Mouse (Mus musculus): Measurements from ENCODE around the gene Fxyd7.

Gene Fxyd7

DNA sequence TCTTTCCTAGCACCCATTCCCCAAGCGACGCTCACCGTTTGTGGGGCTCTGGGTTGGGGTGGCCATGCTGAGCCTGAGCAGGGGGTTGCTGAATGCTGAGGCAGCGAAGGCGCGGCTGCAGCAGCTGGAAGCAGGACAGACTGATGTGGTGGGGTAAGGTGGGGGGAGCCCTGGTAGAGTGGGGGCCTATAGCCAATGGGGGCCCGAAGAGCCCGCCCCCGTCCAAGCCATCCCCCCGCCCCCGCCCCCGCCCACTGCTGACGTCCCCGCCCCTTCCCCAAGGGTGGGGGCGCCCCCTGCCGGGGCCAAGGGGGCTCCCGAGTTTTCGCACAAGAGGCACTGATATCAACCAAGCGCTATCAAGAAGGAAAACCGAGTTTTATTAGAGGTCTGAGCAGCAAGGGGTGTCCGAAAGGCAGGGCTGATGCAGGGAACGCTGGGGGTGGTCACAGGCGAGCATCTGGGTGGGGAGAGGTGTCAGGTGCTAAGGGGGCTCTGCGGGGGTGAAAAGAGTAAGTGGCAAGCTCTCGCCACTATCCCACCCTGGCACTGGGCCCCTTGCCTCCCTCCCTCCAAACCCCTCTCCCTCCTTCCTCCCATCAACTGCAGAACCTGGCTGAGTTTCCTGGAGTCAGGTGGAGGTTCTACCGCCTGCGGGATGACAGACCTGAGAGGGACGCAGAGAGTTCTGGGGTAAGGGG lies at the start of gene Fxyd7:
Fxyd7 (minus strand) TSS at position 147 of the 701 bp plus-strand sequence.
- peak; percentile 76 for DNase-seq

DNA sequence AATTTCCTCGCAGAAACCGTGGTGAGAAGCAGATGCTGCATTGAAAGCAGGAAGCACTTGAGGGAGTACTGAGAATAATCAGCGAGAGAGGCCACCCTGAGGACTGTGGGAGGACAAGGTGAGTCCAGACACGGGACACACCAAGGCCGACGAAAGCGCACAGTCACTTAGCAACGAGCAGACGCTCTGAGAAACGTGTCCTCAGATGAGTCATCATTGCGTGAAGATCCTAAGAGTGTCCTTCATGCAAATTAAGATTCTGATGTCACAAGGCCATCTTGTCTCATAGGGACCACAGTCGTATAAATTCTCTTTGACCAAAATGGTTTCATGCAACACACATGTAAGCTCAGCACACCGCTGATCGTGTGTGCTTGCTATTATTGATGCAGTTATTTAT lies 49.5 kb upstream of the Fxyd7 start:
- DNase-seq: no peak

- DNase-seq: no peak
Measured at GRCm38 (mm10) chr7:31099612-31099982, 48.3 kb upstream of the Fxyd7 start.

- no peak for DNase-seq
Measured at GRCm38 (mm10) chr7:31098697-31099611, 47.7 kb upstream of the Fxyd7 start.

DNA sequence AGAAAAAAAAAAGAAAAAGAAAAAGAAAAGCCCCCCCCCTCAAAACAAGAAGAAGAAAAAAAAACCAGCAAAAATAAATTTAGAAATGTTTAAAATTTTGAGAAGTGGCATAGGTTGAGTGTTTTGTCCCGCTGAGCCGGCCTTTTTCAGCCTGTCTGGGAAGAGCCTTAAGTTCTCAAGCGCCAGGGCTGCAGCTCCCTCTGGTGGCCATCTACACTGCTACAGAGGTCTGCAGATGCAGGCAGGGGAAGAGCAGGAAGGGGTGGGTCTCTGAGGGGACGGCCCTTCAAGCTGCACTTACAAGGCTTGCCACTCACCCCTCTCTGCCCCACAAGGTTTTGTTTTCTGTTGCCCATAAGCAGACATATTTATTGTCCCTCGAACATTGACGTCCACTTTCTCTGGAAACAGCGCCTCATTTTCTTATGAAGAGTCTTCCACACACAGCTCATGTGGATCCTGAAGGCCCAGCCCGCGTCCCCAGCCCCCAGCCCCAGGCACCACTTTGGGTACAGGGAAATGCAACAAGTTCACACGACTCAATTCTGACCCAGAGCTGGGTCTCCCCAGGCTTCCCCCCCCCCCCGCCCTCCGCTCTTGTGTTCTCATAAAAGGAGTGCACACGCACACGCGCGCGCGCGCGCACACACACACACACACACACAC lies 46.4 kb upstream of the Fxyd7 start:
- DNase-seq: peak; percentile 86

DNA sequence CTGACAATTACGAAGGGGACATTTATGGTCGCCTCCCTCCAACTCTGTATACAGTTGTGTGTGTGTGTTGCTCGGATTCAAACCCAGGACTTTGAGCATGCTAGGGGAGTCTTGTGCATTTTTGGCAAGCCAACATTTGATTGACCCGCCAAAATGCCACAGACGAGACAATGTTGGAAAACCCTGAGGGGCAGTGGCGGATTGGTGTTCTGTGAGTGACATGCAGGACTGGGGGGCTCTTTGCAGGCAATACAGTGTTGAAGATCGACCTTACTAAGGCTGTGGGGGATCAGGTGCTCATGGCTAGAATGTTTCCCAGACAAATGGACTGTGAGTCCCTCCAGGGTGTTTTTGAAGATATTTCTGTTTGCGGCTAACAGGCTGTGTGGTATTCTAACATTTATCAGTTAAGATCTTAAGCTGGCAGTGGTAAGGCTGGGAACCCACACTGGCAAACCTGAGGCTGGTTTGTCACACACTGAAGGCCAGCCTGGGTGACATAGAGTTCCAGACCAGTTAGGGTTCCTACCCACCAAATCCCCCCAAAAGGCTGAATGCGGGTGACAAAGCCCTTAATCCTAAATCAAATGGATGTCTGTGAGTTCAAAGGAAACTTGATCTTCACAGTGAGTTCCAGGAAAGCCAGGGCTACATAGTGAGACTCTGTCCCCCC lies 45.8 kb upstream of the Fxyd7 start:
- no peak for DNase-seq

DNA sequence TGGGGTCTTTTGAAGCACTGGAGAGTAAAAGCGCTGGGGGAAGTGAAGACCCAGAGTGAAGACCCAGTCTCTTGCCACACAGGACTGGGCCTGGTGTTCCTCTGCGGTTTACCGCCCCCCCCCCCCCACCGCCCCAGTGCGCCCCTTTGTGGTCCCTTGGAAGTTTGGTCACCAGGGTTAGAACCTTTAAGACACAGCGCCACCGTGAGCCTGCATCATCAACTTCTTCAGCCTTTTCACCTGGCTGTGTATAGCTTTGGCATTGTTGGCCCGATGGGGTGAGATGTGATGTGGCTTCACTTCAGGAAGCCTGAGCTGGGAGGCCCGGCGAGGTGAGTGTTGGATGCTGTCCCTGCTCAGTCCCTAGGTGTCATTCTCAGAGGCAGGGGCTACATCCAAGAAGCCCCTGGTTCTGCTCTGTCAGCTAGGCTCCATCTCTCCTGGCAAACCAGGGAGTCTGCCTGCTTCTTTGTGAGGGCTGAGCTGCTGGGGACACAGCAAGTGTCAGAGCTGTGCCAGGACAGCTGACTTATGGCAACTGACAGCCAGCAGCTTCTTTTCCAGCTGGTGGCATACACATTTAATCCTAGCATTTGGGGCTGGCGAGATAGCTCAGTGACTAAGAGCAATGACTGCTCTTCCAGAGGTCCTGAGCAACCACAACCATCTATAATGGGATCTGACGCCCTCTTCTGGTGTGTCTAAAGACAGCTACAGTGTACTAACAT lies 43.7 kb upstream of the Fxyd7 start:
- DNase-seq: no peak

DNA sequence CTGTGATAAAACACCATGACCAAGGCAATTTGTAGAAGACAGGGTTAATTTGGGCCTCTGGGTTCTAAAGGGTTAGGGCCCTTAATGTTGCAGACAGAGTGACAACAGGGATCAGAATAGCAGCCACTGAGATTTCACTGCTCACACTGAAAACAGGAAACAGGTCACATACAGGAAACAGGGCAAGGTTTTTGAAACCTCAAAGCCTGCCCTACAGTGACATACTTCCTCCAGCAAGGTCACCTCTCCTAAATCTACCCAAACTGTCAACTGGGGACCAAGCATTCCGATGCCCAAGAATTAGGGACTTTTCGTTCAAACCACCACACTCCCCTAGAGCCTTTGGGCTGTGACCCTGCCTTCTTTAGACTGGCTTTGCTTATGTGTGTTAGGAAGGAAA lies 38.5 kb upstream of the Fxyd7 start:
- no peak for DNase-seq

DNA sequence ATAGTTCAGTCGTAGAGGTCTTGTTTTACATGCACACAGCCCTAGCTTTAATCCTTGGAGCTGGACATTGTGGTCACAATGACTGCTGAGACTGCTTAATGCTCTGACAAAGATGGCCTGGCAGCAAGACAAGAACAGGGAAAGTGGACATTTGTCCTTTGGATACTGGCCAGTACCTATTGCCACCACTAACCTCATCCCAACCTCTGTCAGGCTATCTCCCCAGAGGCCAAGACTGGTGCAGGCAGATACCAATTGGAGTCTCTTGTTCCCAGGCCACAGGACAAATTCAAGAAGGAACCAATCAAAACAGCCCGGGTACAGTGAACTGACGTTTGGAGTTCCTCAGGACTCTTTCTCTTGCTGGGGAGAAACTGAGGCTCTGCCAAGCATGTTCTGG lies 36.9 kb upstream of the Fxyd7 start:
- no peak for DNase-seq

GRCm38 (mm10) chr7:31087262-31087661 lies 36.0 kb upstream of the Fxyd7 start:
- DNase-seq: no peak

DNA sequence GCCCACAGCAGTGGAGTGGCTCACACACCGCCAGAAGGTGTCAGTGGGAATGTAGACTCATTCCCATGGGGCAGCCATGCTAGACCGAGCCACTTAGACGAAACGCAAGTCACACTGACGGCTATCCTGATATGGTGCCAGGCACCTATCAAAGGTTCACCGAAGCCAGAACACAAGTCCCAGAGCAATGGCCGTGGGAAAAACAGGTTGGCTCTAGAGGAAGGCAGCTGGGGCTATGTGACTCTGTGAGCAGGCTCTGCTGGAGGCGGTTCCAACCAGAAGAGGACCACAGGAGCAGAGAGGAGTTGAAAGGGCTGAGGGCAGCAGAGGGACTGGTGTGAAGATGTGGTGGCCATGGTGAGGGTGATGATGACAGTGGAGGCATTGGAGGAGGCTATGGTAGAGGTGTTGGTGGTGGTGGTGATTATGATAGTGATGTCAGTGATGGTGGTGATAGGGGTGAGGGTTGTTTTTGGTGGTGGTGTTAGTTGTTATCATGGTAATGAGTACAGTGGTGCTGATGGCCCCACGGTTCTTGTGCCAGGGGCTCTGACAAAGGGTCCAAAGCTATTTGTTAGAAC lies 35.0 kb upstream of the Fxyd7 start:
- no peak for DNase-seq

DNA sequence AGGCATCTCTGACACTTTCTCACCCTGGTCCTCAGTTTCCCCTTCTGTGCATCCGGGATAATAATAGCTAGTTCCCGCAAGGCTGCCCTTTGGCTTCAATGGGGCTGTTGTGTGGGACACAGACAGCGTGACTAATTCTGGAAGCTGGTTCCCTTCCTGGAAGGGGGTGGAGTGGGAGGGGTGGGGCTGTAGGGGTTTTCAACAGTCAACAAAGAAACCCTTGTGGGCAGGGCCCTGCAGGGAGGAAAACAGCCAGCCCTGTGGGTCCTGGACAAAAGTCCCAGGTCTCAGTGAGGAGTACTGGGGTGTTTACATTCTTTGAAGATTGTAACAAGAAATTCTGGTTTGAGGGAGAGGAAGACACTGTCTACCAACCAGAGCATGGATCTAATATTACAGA lies 33.9 kb upstream of the Fxyd7 start:
- no peak for DNase-seq

GRCm38 (mm10) chr7:31084140-31084539 lies 32.9 kb upstream of the Fxyd7 start:
- DNase-seq: no peak

DNA sequence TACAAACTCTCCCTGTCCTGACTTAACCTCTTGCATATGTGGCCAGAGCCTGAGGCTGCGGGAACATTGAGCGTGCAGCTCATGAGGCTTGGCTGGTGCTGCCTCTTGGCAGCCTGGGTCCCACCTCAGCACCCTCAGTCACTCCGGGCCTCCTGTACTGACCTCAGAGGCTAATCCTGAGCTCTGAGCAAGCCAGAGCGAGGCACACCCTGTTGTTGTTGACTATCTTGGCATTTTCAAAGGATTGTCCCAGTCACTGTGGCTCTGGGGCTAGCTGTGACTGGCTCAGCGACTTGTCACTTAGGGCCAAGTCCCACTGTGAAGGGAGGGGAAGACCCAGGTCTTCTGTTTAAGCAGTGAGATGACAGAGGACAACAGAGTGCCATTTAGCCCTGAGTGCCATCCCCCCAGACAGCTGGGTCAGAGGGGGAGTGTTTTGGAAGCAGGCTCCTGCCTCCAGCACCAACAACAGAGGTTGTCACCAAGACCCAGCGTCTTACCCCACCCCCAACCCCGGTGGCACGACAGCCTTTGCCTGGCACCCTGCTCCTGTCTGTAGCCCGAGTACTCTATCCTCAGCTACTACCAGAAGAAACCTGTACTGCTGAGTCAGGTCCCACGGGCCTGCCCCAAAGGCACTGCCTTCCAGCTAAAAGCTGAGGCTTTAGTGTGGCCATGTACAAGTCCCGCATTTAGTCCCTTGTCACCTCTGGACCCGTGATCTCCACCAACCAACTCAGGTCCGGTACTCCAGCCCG lies 31.7 kb upstream of the Fxyd7 start:
- DNase-seq: peak; percentile 80

DNA sequence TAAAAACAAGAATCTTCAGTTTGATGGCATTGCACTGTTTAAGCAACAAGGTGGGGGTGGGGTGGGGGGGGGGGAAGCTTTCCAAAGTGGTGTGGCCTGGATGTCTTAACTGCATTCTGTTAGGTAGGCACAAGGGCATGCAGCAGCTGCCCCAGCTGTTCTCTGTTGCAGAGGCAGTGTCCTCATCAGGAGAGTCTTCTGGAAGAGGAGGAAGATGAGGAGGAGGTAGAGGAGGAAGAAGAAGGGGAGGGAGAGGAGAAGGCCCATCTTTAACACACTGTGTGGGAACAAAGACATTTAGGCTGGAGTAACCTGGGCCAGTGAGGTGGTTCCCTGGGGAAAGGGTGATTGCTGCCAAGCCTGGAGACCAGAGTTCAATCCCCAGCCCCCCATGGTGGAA lies 30.8 kb upstream of the Fxyd7 start:
- DNase-seq: no peak

- DNase-seq: no peak
Measured at GRCm38 (mm10) chr7:31081106-31081505, 29.8 kb upstream of the Fxyd7 start.

- DNase-seq: no peak
Measured at GRCm38 (mm10) chr7:31080611-31081010, 29.3 kb upstream of the Fxyd7 start.

GRCm38 (mm10) chr7:31079670-31080069 lies 28.4 kb upstream of the Fxyd7 start:
- no peak for DNase-seq

DNA sequence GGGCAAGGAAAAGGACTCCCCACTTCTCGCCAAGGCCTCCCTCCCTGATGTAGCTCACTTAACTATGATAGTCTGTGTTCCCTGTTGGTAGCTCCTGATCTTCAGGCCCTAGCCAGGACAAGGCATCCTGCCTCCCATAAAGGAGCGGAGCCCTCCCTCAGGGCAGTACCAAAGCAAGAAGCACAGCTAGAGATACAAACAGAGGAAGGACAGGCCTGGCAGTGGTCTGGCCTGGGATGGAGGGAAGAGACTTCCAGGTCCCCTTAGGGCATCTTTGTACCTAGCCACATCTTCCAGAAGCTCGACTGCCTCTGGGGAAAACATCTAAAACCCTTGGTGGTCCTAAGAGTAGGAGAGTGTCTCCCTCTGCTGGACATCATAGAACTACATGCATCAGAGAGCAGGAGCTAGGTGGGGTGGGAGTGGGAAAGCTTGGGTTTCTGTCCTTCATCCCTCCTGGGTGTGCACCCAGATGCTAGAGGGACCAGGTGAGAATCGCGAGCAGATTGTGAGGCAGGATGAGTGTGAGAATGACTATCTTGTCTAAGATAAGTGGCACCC lies 26.7 kb upstream of the Fxyd7 start:
- no peak for DNase-seq

GRCm38 (mm10) chr7:31077470-31077869 lies 26.2 kb upstream of the Fxyd7 start:
- DNase-seq: peak; percentile 62

GRCm38 (mm10) chr7:31076492-31076891 lies 25.2 kb upstream of the Fxyd7 start, which contains the start of gene Fxyd3:
Fxyd3 (minus strand) TSS chr7:31076704.
- no peak for DNase-seq

Data from cerebellum, adult 9-11 months (tissue).